Mouse (Mus musculus): ENCODE results near the gene Cpt1c. TPM values are rescaled to one million over a fixed set of nuclear protein-coding genes. Genes with fewer than 3 reads are reported as not detected.
A peak's percentile ranks its signal among the peaks of the same experiment; 100 is the strongest.

Gene Cpt1c
- total and polyA plus RNA-seq, 2 experiments from 2014 or later, result 54.0 to 88.1 TPM

GRCm38 (mm10) chr7:44985595-44986191 lies 11.0 kb upstream of the Cpt1c start:
- Histone ChIP-seq H3K27ac (ENCODE audit: low read depth, low read length) (peak overlapping the region; percentile 98), H3K4me1 (ENCODE audit: insufficient read depth, low read length) (peaks cover 16% of the 10 kb centered on the region), H3K4me2 (ENCODE audit: low read depth, low read length, poor library complexity, severe bottlenecking) (peak overlapping the region; percentile 67), H3K9ac (replicated peaks; ENCODE audit: low read length, poor library complexity, severe bottlenecking) (peak overlapping the region; percentile 96), H3K27me3 (ENCODE audit: insufficient read depth, low read length) (no peaks in the 10 kb centered on the region), H3K9me3 (ENCODE audit: low read length) (no peaks in the 10 kb centered on the region), H3K36me3 (ENCODE audit: insufficient read depth, low read length) (peaks cover 25% of the 10 kb centered on the region), H3K4me3 (ENCODE audit: low read depth, low read length) (peak overlapping the region; percentile 87)
- 0% methylated on average over 37 of the region's 45 CpGs for WGBS
- peak; percentile 14 for ATAC-seq (ENCODE audit: low FRiP score)
- peak; percentile 60 for TF ChIP-seq CTCF (IDR thresholded peaks at IDR 0.05)
- peak; percentile 79 for DNase-seq (ENCODE audit: low spot score)

GRCm38 (mm10) chr7:44984833-44985164 lies 10.1 kb upstream of the Cpt1c start:
- DNase-seq (ENCODE audit: low spot score) (no peak), ATAC-seq (ENCODE audit: low FRiP score) (no peak)
- Histone ChIP-seq H3K4me3 (ENCODE audit: low read depth, low read length) (peak overlapping the region; percentile 87), H3K36me3 (ENCODE audit: insufficient read depth, low read length) (peaks cover 32% of the 10 kb centered on the region), H3K27me3 (ENCODE audit: insufficient read depth, low read length) (no peaks in the 10 kb centered on the region), H3K4me2 (ENCODE audit: low read depth, low read length, poor library complexity, severe bottlenecking) (peak overlapping the region; percentile 67), H3K9me3 (ENCODE audit: low read length) (no peaks in the 10 kb centered on the region), H3K4me1 (ENCODE audit: insufficient read depth, low read length) (peaks cover 16% of the 10 kb centered on the region), H3K27ac (ENCODE audit: low read depth, low read length) (no peak overlapping the region), H3K9ac (replicated peaks; ENCODE audit: low read length, poor library complexity, severe bottlenecking) (no peak overlapping the region)
- TF ChIP-seq CTCF (IDR thresholded peaks at IDR 0.05), result no peak
- 36% methylated on average over 3 of the region's 3 CpGs for WGBS

DNA sequence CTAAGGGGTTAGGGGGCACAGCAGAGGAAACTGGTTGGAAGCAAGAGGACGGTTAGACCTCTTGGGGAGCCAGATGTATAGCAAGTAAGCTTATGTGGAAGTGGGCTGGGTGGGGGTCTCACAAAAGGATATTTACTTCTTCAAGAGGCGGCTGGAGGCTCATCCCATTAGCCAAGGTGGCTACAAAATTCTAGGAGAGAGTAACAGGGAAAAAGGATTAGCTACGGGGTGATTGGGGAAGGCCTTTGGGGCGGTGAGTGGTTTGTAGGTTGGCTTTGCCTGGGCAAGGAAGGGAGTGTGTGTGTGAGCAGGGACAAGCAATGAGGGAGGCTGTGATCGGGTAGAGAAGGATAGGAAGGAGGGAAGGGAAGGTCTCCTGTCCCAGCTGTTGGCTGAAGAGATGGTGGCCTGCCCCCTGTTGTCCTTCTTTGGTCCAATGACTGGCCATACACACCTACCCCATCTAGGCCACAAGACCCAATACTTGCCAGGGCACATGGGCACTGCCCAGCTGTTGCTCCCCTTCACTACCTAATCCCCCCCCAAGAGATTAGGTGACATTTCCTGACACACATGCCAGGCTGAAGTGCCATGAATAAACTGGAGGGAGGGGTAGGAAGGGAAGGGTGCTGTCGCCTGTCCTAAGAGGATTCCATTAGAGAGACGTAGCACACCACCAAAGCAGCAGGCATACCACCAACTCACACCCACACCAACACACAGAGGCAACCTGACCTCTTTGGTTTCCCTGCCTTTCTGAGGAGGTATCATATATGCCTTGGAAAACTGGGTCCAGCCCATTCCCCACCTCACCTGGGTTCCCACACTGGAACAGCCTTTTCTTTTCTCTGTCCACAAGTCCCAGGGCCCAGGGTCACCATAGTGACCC lies 9.5 kb upstream of the Cpt1c start:
- peak; percentile 1; the same call in 1 of the 2 replicates for TF ChIP-seq CTCF (IDR thresholded peaks at IDR 0.05)
- no peak for DNase-seq (ENCODE audit: low spot score)
- Histone ChIP-seq H3K9ac (replicated peaks; ENCODE audit: low read length, poor library complexity, severe bottlenecking) (0 out of 2 replicates have a peak overlapping the region, but pooled peaks have one; percentile 24), H3K4me2 (ENCODE audit: low read depth, low read length, poor library complexity, severe bottlenecking) (peak overlapping the region; percentile 67), H3K36me3 (ENCODE audit: insufficient read depth, low read length) (peaks cover 38% of the 10 kb centered on the region), H3K27ac (ENCODE audit: low read depth, low read length) (no peak overlapping the region), H3K9me3 (ENCODE audit: low read length) (no peaks in the 10 kb centered on the region), H3K4me3 (ENCODE audit: low read depth, low read length) (no peak overlapping the region), H3K27me3 (ENCODE audit: insufficient read depth, low read length) (no peaks in the 10 kb centered on the region), H3K4me1 (ENCODE audit: insufficient read depth, low read length) (peaks cover 16% of the 10 kb centered on the region)
- no peak for ATAC-seq (ENCODE audit: low FRiP score)
- WGBS, result 49% methylated on average over 7 of the region's 7 CpGs

- Histone ChIP-seq H3K4me1 (ENCODE audit: insufficient read depth, low read length) (peaks cover 11% of the 10 kb centered on the region), H3K9me3 (ENCODE audit: low read length) (no peaks in the 10 kb centered on the region), H3K4me3 (ENCODE audit: low read depth, low read length) (no peak overlapping the region), H3K27ac (ENCODE audit: low read depth, low read length) (no peak overlapping the region), H3K27me3 (ENCODE audit: insufficient read depth, low read length) (no peaks in the 10 kb centered on the region), H3K9ac (replicated peaks; ENCODE audit: low read length, poor library complexity, severe bottlenecking) (no peak overlapping the region), H3K36me3 (ENCODE audit: insufficient read depth, low read length) (peaks cover 49% of the 10 kb centered on the region), H3K4me2 (ENCODE audit: low read depth, low read length, poor library complexity, severe bottlenecking) (no peak overlapping the region)
- peak; percentile 88 for TF ChIP-seq CTCF (IDR thresholded peaks at IDR 0.05)
- no peak for ATAC-seq (ENCODE audit: low FRiP score)
- 29% methylated on average over 6 of the region's 6 CpGs for WGBS
- peak; percentile 74 for DNase-seq (ENCODE audit: low spot score)
Measured at GRCm38 (mm10) chr7:44983085-44983484, 8.4 kb upstream of the Cpt1c start.

GRCm38 (mm10) chr7:44981539-44981938 lies 6.9 kb upstream of the Cpt1c start:
- 97% methylated on average over 8 of the region's 8 CpGs for WGBS
- H3K36me3 ChIP-seq (ENCODE audit: insufficient read depth, low read length), result peaks cover 62% of the 10 kb centered on the region
- no peak for ATAC-seq (ENCODE audit: low FRiP score)

DNA sequence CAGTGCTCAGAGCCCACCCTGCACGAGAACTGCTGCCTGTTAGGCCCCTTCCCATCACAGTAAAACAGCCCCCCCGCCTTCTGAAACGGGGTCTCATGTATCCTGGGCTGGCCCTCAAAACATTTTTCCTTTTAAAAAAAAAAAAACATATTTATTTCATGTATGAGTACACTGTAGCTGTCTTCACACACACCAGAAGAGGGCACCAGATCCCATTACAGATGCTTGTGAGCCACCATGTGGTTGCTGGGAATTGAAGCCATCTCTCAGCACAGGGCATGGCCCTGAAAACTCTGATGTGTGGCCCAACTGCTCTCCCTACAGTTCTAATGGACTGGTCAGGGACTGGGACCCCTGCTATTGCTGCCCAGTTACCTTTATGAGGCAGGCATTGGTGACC lies 3.6 kb upstream of the Cpt1c start:
- no peaks in the 10 kb centered on the region for H3K9me3 ChIP-seq (ENCODE audit: low read length)
- H3K4me1 ChIP-seq (ENCODE audit: insufficient read depth, low read length), result peaks cover 6% of the 10 kb centered on the region; the same call in 1 of the 2 replicates
- 93% methylated on average over 3 of the region's 3 CpGs for WGBS
- H3K27ac ChIP-seq (ENCODE audit: low read depth, low read length), result no peak overlapping the region
- H3K27me3 ChIP-seq (ENCODE audit: insufficient read depth, low read length), result no peaks in the 10 kb centered on the region
- ATAC-seq (ENCODE audit: low FRiP score) (no peak), DNase-seq (ENCODE audit: low spot score) (no peak)
- peak; percentile 52 for TF ChIP-seq CTCF (IDR thresholded peaks at IDR 0.05)
- peaks cover 59% of the 10 kb centered on the region for H3K36me3 ChIP-seq (ENCODE audit: insufficient read depth, low read length)
- no peak overlapping the region for H3K4me3 ChIP-seq (ENCODE audit: low read depth, low read length)
- no peak overlapping the region for H3K9ac ChIP-seq (replicated peaks; ENCODE audit: low read length, poor library complexity, severe bottlenecking)
- no peak overlapping the region for H3K4me2 ChIP-seq (ENCODE audit: low read depth, low read length, poor library complexity, severe bottlenecking)

More at GRCm38 (mm10) chr7:44981539-44981938, 6.9 kb upstream of the Cpt1c start:
- H3K9me3 ChIP-seq (ENCODE audit: low read length), result no peaks in the 10 kb centered on the region
- H3K4me1 ChIP-seq (ENCODE audit: insufficient read depth, low read length), result peaks cover 8% of the 10 kb centered on the region; the same call in 1 of the 2 replicates
- no peaks in the 10 kb centered on the region for H3K27me3 ChIP-seq (ENCODE audit: insufficient read depth, low read length)
- no peak overlapping the region for H3K9ac ChIP-seq (replicated peaks; ENCODE audit: low read length, poor library complexity, severe bottlenecking)
- no peak for DNase-seq (ENCODE audit: low spot score)
- TF ChIP-seq CTCF (IDR thresholded peaks at IDR 0.05), result no peak
- H3K4me2 ChIP-seq (ENCODE audit: low read depth, low read length, poor library complexity, severe bottlenecking), result no peak overlapping the region
- no peak overlapping the region for H3K27ac ChIP-seq (ENCODE audit: low read depth, low read length)
- no peak overlapping the region for H3K4me3 ChIP-seq (ENCODE audit: low read depth, low read length)

Measured in midbrain, postnatal 0 days (tissue).